Mouse (Mus musculus): Measurements from ENCODE around the gene Plekho2.

Plekho2 gene

DNA sequence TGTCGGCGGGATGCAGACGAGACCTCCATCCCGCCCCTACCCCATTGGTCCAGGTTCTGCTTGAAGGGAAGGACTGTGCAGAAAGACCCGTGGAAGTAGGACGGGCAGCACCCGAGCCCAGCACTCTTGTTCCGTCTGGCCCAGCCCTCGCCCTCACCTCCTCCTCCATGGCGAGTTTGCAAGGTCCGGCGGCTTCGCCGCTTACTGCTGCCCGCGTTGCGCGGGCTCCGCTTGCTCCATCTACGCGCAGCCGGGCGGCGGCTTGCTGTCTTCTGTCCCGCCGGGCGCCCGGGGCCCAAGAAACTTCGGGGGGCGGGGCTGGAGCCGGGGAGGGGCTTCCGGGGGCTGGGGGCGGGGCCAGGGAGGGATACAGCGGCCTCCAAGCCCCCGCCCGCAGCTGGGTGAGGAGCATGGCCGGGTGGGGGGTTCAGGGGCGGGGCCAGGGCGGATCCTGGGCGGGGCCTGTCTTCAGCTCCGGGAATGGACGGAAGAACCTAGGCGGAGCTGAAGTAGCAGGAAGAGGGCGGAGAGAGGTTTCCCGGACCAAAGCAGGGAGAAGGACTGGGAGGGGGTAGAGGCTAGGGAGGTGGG is at the start of gene Plekho2:
TSS of gene Plekho2 (minus strand) at position 260 of the 591 bp plus-strand sequence.
- DNase-seq, result peak; percentile 95 to 98

GRCm38 (mm10) chr9:65629025-65629766 is 49.4 kb upstream of the Plekho2 start, which contains the start of gene Rbpms2:
Rbpms2 (plus strand) TSS chr9:65629648.
- peak; percentile 25 for DNase-seq

GRCm38 (mm10) chr9:65624266-65624665 is 44.4 kb upstream of the Plekho2 start:
- no peak for DNase-seq

- DNase-seq, result no peak
Observed at GRCm38 (mm10) chr9:65622826-65623225, 43.0 kb upstream of the Plekho2 start.

DNA sequence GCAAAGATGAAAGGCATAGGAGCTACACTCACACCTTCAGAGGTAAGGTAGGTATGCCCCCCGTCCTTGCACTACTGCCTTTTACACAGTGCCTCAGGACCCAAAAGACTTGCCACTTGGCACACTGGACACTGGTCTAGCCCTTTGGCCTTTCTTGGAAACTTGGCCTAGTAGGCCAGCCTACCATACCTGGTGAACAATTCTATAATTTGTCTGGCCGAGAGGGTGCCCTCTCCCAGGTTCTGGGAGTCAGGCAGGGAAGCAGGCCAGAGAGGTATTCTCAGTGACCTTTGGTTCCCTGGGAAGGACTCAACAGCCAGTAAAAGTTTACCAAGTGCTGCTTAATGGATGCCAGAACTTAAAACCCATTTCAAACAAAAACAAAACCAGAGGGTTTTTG is 41.8 kb upstream of the Plekho2 start:
- no peak for DNase-seq

- no peak for DNase-seq
Observed at GRCm38 (mm10) chr9:65621196-65621595, 41.4 kb upstream of the Plekho2 start.

GRCm38 (mm10) chr9:65619311-65619710 is 39.5 kb upstream of the Plekho2 start:
- DNase-seq, result no peak

GRCm38 (mm10) chr9:65613098-65613497 is 33.3 kb upstream of the Plekho2 start:
- DNase-seq, result no peak

DNA sequence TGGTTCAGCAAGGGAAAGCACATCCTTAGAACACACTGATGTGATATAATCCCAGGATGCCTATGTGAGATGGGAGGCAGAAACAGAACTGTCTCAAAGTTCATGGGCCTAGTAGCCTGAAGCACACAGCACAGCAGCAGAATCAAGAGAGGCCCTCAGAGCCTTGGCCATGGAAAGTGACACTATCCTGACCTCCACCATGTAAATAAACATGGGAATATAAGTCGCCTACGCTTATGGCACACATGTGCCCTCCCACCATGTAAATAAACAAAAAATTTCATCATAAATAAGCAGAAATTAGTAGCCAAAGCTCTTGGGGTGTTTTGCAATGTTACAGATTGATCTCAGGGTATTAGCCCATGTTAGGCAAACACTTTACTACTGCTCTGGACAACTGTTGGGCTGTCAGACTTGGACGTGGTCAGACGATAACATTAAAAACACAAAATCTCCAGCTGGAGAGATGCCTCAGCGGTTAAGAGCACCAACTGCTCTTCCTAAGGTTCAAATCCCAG is 32.2 kb upstream of the Plekho2 start:
- no peak for DNase-seq

DNA sequence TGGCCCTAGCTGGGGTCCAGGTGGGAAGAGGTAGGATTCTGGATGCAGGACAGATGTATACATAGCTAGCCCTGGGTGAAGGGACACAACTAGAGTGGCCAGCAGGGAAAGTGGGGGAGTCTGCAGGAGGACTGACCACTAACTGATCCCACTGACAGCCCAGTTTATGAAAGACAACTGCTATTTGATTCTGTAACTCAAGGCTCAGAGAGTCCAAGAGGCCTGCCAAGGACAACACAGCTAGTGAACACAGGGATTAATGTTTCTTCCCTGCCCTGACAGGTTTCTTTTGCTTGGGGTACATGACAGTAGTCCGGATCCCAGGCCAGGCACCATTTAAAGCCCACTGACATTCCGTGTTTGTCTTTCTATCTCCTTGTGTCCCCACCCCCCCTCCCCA is 27.3 kb upstream of the Plekho2 start:
- DNase-seq, result no peak

DNA sequence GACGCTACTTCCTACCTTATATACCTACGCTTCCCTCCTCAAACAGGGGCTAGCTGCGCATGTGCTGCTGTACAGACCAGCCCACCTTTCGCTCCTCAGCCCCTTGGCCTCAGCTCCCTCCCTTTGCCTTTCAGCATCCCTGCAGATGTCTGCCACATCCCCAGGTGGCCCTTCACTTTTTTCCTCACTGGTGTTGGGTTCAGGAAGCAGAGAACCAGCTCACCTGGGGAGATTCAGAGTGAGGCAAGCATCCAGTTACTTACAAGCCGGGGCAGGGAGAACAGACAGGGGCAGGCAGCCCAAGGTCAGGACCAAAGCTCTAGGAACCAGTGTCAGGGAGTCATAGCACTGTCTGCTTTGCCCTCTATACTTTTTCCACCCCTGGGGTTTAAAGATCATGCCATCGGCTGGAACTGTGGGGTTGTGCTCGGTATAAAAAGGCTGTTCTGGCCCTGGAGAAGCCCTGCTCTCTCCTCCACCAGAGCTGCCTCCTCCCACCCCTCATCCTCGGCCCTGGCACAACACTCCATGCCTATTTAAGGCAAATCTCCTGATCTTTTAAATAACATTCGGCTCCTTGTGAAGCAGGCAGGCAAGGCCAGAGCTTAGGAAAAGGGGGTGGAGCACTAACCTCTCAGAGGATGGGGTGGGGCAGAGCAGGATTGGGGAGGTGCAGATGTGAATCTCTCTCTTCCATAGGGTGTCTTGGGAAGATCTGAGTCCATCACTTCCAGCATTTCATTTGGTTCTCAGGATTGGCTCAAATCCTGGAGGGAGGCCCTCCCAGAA is 26.7 kb upstream of the Plekho2 start:
- no peak for DNase-seq

DNA sequence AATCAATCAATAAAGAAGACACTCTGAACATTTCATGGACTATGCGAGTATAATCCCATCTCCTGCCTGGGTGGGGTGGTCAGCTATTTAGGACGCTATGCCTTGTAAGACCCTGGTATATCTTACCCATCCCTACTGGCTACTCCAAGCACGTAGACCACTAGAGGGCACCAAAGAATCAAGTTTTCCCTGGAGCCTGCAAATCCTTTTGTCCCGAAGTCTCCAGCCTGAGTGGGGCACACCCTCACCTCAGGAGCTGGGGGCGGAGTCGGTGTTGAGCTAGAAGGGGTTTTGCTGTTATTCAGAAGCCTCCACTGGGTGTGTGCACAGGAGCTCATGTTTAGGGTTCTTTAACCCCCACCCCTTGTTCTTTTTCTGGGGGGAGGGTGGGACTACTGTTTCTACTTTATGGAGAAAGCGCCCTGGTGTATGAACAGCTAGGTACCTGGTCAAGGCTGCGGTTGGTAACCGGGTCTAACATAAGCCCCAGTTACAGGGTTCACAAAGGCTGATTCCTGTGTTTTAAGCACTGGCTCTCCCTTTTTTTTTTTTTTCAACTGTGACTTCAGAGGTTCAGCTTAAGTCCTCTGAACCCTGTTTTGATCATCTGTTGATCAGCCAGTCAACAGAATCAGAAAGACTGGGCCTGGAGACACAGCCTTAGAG is 25.8 kb upstream of the Plekho2 start:
- peak; percentile 83 to 89 for DNase-seq

- DNase-seq, result peak; percentile 34 to 49
Observed at GRCm38 (mm10) chr9:65603401-65604102, 23.7 kb upstream of the Plekho2 start.

DNA sequence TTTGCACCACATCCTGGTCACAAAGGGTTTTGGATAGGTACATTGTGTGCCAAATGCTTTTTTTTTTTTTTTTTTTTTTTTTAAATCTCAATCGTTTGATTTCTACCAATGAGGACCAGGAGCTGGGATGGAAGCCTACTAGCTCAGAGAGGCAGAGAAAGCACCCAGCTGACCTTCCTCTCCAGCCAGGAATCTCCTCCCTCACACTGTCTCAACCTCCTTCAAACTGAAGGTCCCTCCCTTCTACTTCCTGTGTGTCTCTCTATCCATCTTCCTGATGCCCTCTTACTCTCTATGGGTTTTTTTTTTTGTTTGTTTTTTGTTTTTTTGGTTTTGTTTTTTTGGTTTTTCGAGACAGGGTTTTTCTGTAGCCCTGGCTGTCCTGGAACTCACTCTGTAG is 21.1 kb upstream of the Plekho2 start:
- no peak for DNase-seq

DNA sequence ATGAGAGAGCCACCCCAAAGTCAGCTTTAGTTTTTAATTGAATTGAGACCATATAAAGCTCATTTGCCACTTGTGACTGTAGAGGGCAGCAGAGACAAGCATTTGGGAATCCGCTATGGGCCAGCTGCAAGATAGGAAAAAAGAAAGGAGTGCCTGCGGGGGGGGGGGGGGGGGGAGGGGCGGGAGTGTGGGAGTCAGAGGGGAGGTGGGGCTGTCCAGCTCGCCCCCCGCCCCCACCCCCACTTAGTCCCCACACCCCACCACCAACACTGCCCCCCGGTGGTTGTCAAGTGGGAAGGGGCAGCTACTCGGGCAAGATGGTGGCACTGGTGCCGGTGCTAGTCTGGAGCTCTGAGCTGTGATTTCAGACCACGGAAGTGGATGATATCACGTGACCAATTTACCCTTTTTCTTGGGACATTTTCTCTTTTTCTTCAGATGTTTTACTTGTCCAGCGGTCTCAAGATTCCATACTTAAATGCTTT is 19.0 kb upstream of the Plekho2 start:
- peak; percentile 70 to 74 for DNase-seq

DNA sequence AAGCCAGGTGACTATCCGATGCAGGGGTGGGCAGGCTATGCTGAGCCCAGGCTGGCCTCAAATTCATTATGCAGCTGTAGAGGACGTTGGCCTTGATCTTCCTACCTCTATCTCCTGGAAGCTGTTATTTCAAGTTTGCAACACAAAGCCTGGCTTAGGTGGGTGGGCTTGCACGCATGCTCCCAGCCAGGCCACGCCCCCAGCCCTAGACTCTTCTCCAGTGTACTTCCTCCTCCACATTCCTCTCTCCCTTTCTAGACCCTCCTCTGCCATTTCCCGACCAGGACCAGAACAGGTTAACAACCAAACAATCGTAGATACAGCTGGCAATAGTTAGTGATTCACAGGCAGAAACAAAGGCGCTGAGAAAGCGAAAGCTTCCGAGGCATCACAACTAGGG is 13.8 kb upstream of the Plekho2 start:
- DNase-seq, result no peak

DNA sequence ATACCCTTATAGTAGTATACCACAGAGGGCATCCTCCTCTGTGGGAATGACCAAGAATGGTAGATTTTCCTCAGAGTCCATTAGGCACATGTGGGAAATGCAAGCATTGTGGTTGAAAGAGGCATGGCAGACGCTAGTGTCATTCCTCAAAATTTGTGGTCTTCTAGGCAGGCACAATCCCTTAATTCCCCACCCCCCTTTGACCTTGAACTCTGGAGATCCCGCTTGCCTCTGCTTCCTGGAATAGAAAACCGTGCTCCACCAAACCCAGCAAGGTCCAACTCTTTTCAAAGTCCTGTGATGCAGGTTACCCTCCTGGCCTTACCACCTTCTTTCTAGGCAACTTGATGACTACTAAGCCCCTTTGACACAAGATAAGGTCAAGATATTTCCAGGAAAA is 12.9 kb upstream of the Plekho2 start:
- no peak for DNase-seq

DNA sequence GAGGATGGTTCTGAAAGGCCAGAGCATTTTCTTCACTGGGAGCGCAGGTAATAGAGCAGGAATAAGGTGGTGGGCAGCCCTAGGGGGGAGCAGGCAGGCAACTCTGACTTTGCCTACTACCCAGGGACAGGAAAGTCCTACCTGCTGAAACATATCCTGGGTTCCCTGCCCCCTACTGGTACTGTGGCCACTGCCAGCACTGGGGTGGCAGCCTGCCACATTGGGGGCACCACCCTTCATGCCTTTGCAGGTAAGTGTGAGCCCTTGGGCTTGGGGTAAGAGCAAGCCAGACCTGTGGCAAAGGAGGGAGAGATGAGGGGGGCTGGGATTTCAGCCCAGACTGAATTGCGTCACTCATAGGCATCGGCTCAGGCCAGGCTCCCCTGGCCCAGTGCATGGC is 9.3 kb upstream of the Plekho2 start:
- peak in 1 of 2 experiments; percentile 20 for DNase-seq

- peak in 1 of 2 experiments; percentile 48 for DNase-seq
Observed at GRCm38 (mm10) chr9:65587573-65588358, 7.9 kb upstream of the Plekho2 start.

DNA sequence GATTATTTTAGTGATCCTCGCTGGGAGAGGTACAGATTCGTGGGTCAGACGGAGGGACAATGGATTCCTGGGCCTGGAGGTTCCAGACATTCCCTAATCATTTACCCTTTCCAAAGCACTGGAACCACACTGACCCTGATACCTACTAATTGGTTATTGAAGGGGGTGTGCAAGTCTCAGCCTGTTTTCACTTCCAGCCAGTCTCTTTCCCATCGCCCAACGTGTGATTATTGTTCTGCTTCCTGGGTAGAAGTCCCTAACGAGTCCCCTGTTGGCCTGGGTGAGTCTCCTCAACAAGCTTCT is 7.4 kb upstream of the Plekho2 start:
- no peak for DNase-seq

All from cerebellum, postnatal 10 days (tissue).